Mouse (Mus musculus): ENCODE results near the gene Hist2h2aa1. TPM values are rescaled to one million over a fixed set of nuclear protein-coding genes. Genes with fewer than 3 reads are reported as not detected.
A peak's percentile ranks its signal among the peaks of the same experiment; 100 is the strongest.
"Not testable (repeated sequence)": the region's sequence is repeated elsewhere in the genome, so short reads cannot be mapped to it uniquely, and the experiment has no call there.

Hist2h2aa1 gene
- total RNA-seq, 2 experiments from 2014 or later, result 34.3 to 35.1 TPM

- no peak for DNase-seq (ENCODE audit: low spot score in 2 of 2)
Observed at GRCm38 (mm10) chr3:96273591-96274465, 28.5 kb downstream of the Hist2h2aa1 start.

GRCm38 (mm10) chr3:96277428-96277799, 32.1 kb downstream of the Hist2h2aa1 start:
- no peak for DNase-seq (ENCODE audit: low spot score in 2 of 2)

- peak; percentile 82 to 87 for DNase-seq (ENCODE audit: low spot score in 2 of 2)
Observed at GRCm38 (mm10) chr3:96277800-96278624, 32.7 kb downstream of the Hist2h2aa1 start.

GRCm38 (mm10) chr3:96280660-96281059, 35.4 kb downstream of the Hist2h2aa1 start:
- no peak for DNase-seq (ENCODE audit: low spot score in 2 of 2)

- DNase-seq (ENCODE audit: low spot score in 2 of 2), result no peak
Observed at GRCm38 (mm10) chr3:96284457-96284856, 39.2 kb downstream of the Hist2h2aa1 start.

- not testable (repeated sequence) for DNase-seq (ENCODE audit: low spot score in 2 of 2)
Observed at GRCm38 (mm10) chr3:96287334-96287733, 42.0 kb downstream of the Hist2h2aa1 start.

- DNase-seq (ENCODE audit: low spot score in 2 of 2), result no peak
Observed at GRCm38 (mm10) chr3:96289201-96289600, 43.9 kb downstream of the Hist2h2aa1 start.

- not testable (repeated sequence) for DNase-seq (ENCODE audit: low spot score in 2 of 2)
Observed at GRCm38 (mm10) chr3:96290727-96291126, 45.4 kb downstream of the Hist2h2aa1 start.

- DNase-seq (ENCODE audit: low spot score in 2 of 2), result no peak
Observed at GRCm38 (mm10) chr3:96292641-96293040, 47.3 kb downstream of the Hist2h2aa1 start.

- DNase-seq (ENCODE audit: low spot score in 2 of 2), result no peak
Observed at GRCm38 (mm10) chr3:96293368-96293767, 48.1 kb downstream of the Hist2h2aa1 start.

- DNase-seq (ENCODE audit: low spot score in 2 of 2), result no peak
Observed at GRCm38 (mm10) chr3:96293787-96294186, 48.5 kb downstream of the Hist2h2aa1 start, which contains the start of gene Fcgr1. Gene Fcgr1, minus strand, starts transcription at chr3:96293969.

Small RNAs within 50 kb of the gene (microRNA-seq; reads per million reads assigned to microRNA genes)
- gene Gm44492, result not detected
- not detected for gene Gm47311
- gene Gm47313, result not detected

Other genes with a start within 250 kb of the Hist2h2aa1 start
- gene Plekho1, start 249.5 kb upstream of the Hist2h2aa1 start, total RNA-seq (2021), result 10 to 100 TPM; 38.5 to 41.6 TPM
- 10 to 100 TPM; 32.9 to 39.4 TPM for gene Vps45, start 187.0 kb upstream of the Hist2h2aa1 start, total RNA-seq (2021)
- gene Otud7b, start 141.0 kb upstream of the Hist2h2aa1 start, total RNA-seq (2021), result 10 to 100 TPM; 35.4 to 43.6 TPM
- gene Mtmr11, start 83.5 kb upstream of the Hist2h2aa1 start, total RNA-seq (2021), result 10 to 100 TPM; 15.0 to 22.2 TPM
- 10 to 100 TPM; 68.9 to 76.8 TPM for gene Sf3b4, start 73.2 kb upstream of the Hist2h2aa1 start, total RNA-seq (2021)
- 10 to 100 TPM; 18.1 to 24.7 TPM for gene Sv2a, start 64.3 kb upstream of the Hist2h2aa1 start, total RNA-seq (2021)
- 10 to 100 TPM; 30.6 to 33.1 TPM for gene Bola1, start 25.8 kb upstream of the Hist2h2aa1 start, total RNA-seq (2021)
- gene Hist2h2ab, start 25.6 kb upstream of the Hist2h2aa1 start, total RNA-seq (2021), result 10 to 100 TPM; 27.8 to 28.5 TPM
- gene Hist2h2ac, start 24.6 kb upstream of the Hist2h2aa1 start, total RNA-seq (2021), result 100 to 1,000 TPM; 211 to 243 TPM
- gene Hist2h2be, start 24.4 kb upstream of the Hist2h2aa1 start, total RNA-seq (2021), result 10 to 100 TPM; 12.4 to 13.7 TPM
- gene Hist2h3c2, start 6.4 kb upstream of the Hist2h2aa1 start, total RNA-seq (2021), result 100 to 1,000 TPM; 197 to 262 TPM
- gene Hist2h2aa2, start 5.2 kb upstream of the Hist2h2aa1 start, total RNA-seq (2021), result 1,000 to 10,000 TPM; 1,421 to 1,566 TPM
- 1 to 10 TPM in 1 of 2 experiments, under 1 TPM in 1; 0.98 to 1.6 TPM for gene Hist2h3c1, start 1.2 kb downstream of the Hist2h2aa1 start, total RNA-seq (2021)
- gene Hist2h4, start 17.8 kb downstream of the Hist2h2aa1 start, total RNA-seq (2021), result 100 to 1,000 TPM in 1 of 2 experiments, 10 to 100 TPM in 1; 97.3 to 110 TPM
- 1,000 to 10,000 TPM in 1 of 2 experiments, 100 to 1,000 TPM in 1; 924 to 1,090 TPM for gene Hist2h3b, start 23.2 kb downstream of the Hist2h2aa1 start, total RNA-seq (2021)
- 100 to 1,000 TPM; 801 to 997 TPM for gene Hist2h2bb, start 24.3 kb downstream of the Hist2h2aa1 start, total RNA-seq (2021)
- gene Fcgr1, start 48.5 kb downstream of the Hist2h2aa1 start, total RNA-seq (2021), result 1 to 10 TPM; 1.1 to 1.8 TPM
- gene BC107364, start 206.8 kb downstream of the Hist2h2aa1 start, total RNA-seq (2021), result not detected

Data from adrenal gland, postnatal 4 days (tissue).